Mouse (Mus musculus): Measurements from ENCODE around the gene Tgfb1i1.
A peak's percentile ranks its signal among the peaks of the same experiment; 100 is the strongest.

Tgfb1i1 gene

DNA sequence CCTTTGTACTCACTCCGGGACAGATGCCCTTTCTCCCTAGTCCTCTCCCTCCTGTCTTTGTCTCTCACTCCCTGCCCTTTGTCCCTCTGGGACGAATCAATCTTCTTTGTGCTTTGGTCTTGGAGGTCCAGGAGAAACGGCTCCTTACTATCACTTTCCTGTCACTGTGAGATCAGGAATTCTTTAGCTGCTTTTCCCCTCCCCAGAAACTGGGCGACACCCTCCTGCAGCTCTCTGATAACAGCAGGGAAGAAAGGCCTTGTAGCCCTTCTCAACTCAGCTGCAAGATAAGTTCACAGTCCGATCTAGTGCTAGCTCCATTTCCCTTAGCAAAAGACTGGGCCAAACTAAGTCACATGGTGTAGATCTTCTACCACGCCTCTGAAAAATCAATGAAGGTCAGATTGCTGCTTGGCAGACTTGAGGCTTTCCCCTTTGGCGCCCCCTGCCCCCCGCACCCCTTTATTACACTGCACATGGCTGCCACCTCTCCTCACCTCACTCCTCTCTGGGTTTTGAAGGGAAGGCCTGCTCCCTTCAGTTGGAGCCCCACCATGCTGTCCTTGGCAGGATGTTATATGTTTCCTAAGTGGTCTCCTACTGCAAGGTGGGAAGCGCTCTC lies 42.4 kb downstream of the Tgfb1i1 start:
- peak; percentile 37 for DNase-seq (ENCODE audit: low read depth)

GRCm38 (mm10) chr7:128294785-128295184 lies 48.2 kb downstream of the Tgfb1i1 start:
- no peak for DNase-seq (ENCODE audit: low read depth)

GRCm38 (mm10) chr7:128296514-128296913 lies 49.9 kb downstream of the Tgfb1i1 start:
- DNase-seq (ENCODE audit: low read depth), result no peak

- DNase-seq (ENCODE audit: low read depth), result peak; percentile 31
Observed at GRCm38 (mm10) chr7:128297291-128297616, 50.6 kb downstream of the Tgfb1i1 start.

GRCm38 (mm10) chr7:128297617-128298480 lies 51.2 kb downstream of the Tgfb1i1 start, which contains the start of gene BC017158:
TSS of gene BC017158 (minus strand) at chr7:128298170.
- DNase-seq (ENCODE audit: low read depth), result peak; percentile 80

- no peak for DNase-seq (ENCODE audit: low read depth)
Observed at GRCm38 (mm10) chr7:128298481-128299342, 52.1 kb downstream of the Tgfb1i1 start.

- DNase-seq (ENCODE audit: low read depth), result no peak
Observed at GRCm38 (mm10) chr7:128300952-128301351, 54.3 kb downstream of the Tgfb1i1 start.

DNA sequence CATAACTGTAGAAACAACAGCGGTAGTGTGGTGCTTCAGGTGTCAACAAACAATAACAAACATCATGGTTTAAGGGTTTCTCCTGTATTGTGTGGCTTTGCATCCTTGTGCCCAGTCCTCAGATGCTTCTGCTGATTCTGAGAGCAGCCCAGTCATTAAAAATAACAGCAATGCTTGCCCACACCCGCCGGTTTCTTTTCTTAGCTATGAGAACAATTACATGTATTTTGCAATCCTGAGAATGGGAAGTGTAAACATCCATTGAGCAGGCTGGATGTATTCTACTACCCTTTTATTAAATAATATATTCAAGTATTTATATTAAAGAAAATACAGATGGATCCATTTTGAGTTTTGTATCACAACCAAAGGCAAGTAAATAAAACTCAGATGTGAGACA lies 55.5 kb downstream of the Tgfb1i1 start:
- no peak for DNase-seq (ENCODE audit: low read depth)

GRCm38 (mm10) chr7:128304198-128304597 lies 57.6 kb downstream of the Tgfb1i1 start:
- no peak for DNase-seq (ENCODE audit: low read depth)

DNA sequence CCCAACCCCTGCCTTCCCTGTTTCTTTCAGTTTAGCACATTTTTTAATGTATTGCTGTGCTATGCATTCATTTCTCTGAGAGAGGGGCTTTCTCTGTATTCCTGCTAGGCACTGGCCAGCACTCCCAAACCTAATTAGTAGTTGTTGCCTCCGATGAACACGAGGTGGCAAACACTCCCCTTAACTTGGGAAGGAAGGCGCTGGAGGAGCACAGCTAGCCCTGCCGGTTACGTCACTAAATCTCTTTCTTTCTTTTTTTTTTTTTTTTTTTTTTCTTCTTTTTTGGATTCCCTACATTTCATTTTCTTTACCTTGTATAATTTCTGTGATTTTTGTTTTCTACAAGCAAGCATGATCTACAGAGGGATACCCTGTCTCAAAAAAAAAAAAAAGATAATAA lies 58.3 kb downstream of the Tgfb1i1 start:
- no peak for DNase-seq (ENCODE audit: low read depth)

Data from naive thymus-derived CD4-positive, alpha-beta T cell, adult 2 months (primary cell).